Mouse (Mus musculus): ENCODE results near the gene Col4a1.

DNA sequence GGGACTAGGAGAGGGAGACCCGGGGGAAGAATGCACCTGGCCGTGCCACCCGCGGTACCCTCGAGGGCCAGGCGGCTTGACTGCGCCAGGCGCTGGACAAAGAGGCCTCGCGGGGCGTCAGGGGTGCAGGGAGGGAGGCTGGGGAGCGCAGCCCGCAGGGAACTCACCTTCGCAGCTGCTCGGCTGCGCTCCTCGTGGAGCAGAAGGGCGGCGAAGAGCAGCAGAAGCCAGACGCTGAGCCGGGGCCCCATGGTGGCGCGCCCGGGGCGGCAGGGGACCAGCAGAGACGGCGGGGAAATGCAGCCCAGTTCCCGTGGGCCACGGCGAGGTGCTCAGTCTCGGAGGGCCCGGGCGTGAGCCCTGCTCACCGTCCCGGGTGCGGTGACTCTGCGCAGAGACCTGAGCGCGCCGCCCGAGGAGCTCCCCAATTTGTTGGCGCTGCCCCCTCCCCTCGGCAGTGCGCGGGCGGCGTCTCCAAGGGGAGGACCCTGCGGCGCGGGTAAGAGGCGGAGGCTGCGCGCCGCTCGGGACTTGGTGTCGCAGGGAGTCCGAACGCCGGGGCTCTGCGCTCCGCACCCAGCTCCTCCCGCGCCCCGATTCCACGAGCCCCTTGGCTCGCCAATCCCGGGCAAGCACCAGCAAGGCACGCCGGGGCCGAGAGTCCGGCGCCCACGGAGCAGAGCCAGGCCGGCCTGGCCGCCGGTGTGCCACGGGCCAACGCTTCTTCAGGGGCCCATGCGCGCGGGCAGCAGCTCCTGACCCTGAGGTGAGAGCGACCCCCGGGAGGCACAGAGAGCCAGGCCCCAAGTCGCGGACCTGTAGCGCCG lies at the start of gene Col4a1, which contains the start of gene Col4a2:
- TF ChIP-seq TAL1 (IDR thresholded peaks at IDR 0.05; ENCODE audit: low read length) (no peak), GATA1 (IDR thresholded peaks at IDR 0.05; ENCODE audit: low read length) (no peak)

Data from erythroblast, embryonic 14.5 days (primary cell).